Mouse (Mus musculus): ENCODE results near the gene Med13l.

GRCm38 (mm10) chr5:118532125-118532524 lies 28.4 kb upstream of the Med13l start:
- no peak for TF ChIP-seq TAL1 (IDR thresholded peaks at IDR 0.05; ENCODE audit: low read length)
- TF ChIP-seq GATA1 (IDR thresholded peaks at IDR 0.05; ENCODE audit: low read length): no peak

Data from erythroblast, embryonic 14.5 days (primary cell).